Mouse (Mus musculus): ENCODE results near the gene Slpi. TPM values are rescaled to one million over a fixed set of nuclear protein-coding genes. Genes with fewer than 3 reads are reported as not detected.
"Not testable (repeated sequence)": the region's sequence is repeated elsewhere in the genome, so short reads cannot be mapped to it uniquely, and the experiment has no call there.

Gene Slpi
- total RNA-seq, 2 experiments from 2014 or later = 17.0 to 18.0 TPM

GRCm38 (mm10) chr2:164377478-164378426, 11.1 kb downstream of the Slpi start:
- DNase-seq = no peak

- DNase-seq = no peak
Measured at GRCm38 (mm10) chr2:164373187-164373586, 15.7 kb downstream of the Slpi start.

GRCm38 (mm10) chr2:164372408-164373053, 16.4 kb downstream of the Slpi start:
- DNase-seq = no peak

- no peak for DNase-seq
Measured at GRCm38 (mm10) chr2:164371371-164371770, 17.5 kb downstream of the Slpi start.

- DNase-seq = no peak
Measured at GRCm38 (mm10) chr2:164368620-164369105, 20.2 kb downstream of the Slpi start.

GRCm38 (mm10) chr2:164366947-164367346, 21.9 kb downstream of the Slpi start:
- DNase-seq = no peak

GRCm38 (mm10) chr2:164360974-164361657, 27.8 kb downstream of the Slpi start:
- no peak for DNase-seq

- DNase-seq = no peak
Measured at GRCm38 (mm10) chr2:164359668-164360067, 29.2 kb downstream of the Slpi start.

- DNase-seq = no peak
Measured at GRCm38 (mm10) chr2:164359031-164359430, 29.9 kb downstream of the Slpi start.

- DNase-seq = peak; percentile 13 to 19
Measured at GRCm38 (mm10) chr2:164358373-164358772, 30.5 kb downstream of the Slpi start.

- DNase-seq = no peak
Measured at GRCm38 (mm10) chr2:164356177-164356967, 32.5 kb downstream of the Slpi start.

- DNase-seq = no peak
Measured at GRCm38 (mm10) chr2:164353356-164353755, 35.5 kb downstream of the Slpi start.

- DNase-seq = no peak
Measured at GRCm38 (mm10) chr2:164352697-164353096, 36.2 kb downstream of the Slpi start.

GRCm38 (mm10) chr2:164348980-164349379, 39.9 kb downstream of the Slpi start:
- DNase-seq = peak; percentile 40 to 59

GRCm38 (mm10) chr2:164347697-164348096, 41.2 kb downstream of the Slpi start:
- DNase-seq = not testable (repeated sequence)

GRCm38 (mm10) chr2:164343732-164344131, 45.2 kb downstream of the Slpi start:
- DNase-seq = not testable (repeated sequence)

GRCm38 (mm10) chr2:164332440-164332839, 56.5 kb downstream of the Slpi start, which contains the start of gene Svs5:
TSS of gene Svs5 (plus strand) at chr2:164332740.
- not testable (repeated sequence) for DNase-seq

- no peak for DNase-seq
Measured at GRCm38 (mm10) chr2:164320983-164321382, 67.9 kb downstream of the Slpi start.

- not testable (repeated sequence) for DNase-seq
Measured at GRCm38 (mm10) chr2:164316451-164316850, 72.4 kb downstream of the Slpi start, which contains the start of gene Svs6. TSS of gene Svs6 (plus strand) at chr2:164316751.

GRCm38 (mm10) chr2:164315460-164315859, 73.4 kb downstream of the Slpi start:
- not testable (repeated sequence) for DNase-seq

- DNase-seq = no peak
Measured at GRCm38 (mm10) chr2:164312599-164312998, 76.3 kb downstream of the Slpi start.
